Mouse (Mus musculus): ENCODE measurements around the gene Tars2. TPM values are rescaled to one million over a fixed set of nuclear protein-coding genes. Genes with fewer than 3 reads are reported as not detected.
"Not testable (repeated sequence)": the region's sequence is repeated elsewhere in the genome, so short reads cannot be mapped to it uniquely, and the experiment has no call there.

Gene Tars2
- polyA plus RNA-seq, 1 experiment from 2014 or later: 40.0 TPM

DNA sequence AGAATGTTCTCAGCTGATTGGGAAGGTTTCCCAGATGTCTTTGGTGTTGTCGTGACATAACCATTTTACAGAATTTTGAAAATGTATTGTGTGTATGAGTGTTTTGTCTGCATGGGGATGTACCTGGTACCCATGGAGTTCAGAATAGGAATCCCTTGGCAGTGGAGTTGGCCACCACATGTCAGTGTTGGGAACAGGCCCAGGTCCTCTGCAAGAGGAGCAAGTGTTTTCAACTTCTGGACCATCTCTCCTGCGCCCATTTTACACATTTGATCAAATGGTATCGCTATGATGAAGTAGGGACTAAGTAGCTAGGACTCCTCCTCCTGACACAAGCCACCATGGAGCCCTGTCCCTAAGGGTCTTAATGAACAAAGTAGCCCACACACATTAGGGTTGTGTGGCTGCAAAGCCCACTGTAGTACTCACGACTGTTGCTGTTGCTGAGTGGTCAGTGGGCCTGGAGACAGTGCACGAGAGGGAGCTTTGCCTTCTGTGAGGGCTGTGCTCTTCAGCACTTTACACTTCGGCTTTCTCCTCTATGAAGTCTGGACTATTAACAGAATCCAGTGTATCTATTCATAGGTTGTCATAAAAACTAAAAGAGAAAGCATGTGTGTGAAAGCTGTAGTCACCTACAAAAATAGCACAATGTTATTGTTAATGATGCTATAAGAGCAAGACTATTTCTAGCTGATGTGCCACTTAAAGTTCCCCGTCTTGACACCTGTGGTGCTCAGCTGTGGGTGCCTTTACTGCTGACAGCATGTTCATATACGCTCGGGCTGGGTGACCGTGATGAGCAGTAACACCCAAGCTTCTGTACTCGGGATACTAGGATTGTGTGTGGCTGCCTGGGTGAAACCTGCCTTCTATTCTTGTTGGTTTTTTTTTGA lies 65.0 kb downstream of the Tars2 start:
- 47% methylated on average over 11 of the region's 11 CpGs for WGBS
- no peak for ATAC-seq (ENCODE audit: extremely low read depth, insufficient number of reproducible peaks, low FRiP score, low TSS enrichment)
- H3K4me1 ChIP-seq: peaks cover 59% of the 10 kb centered on the region
- H3K27me3 ChIP-seq (replicated peaks): no peaks in the 10 kb centered on the region
- H3K9ac ChIP-seq: peak overlapping the region; percentile 24; the same call in 1 of the 2 replicates
- H3K4me3 ChIP-seq: no peak overlapping the region
- H3K27ac ChIP-seq (replicated peaks): peak overlapping the region; percentile 93
- 0 out of 2 replicates have a peak, but pooled peaks cover 6% of the 10 kb centered on the region for H3K36me3 ChIP-seq
- peak overlapping the region; percentile 40 for H3K4me2 ChIP-seq
- no peaks in the 10 kb centered on the region for H3K9me3 ChIP-seq

DNA sequence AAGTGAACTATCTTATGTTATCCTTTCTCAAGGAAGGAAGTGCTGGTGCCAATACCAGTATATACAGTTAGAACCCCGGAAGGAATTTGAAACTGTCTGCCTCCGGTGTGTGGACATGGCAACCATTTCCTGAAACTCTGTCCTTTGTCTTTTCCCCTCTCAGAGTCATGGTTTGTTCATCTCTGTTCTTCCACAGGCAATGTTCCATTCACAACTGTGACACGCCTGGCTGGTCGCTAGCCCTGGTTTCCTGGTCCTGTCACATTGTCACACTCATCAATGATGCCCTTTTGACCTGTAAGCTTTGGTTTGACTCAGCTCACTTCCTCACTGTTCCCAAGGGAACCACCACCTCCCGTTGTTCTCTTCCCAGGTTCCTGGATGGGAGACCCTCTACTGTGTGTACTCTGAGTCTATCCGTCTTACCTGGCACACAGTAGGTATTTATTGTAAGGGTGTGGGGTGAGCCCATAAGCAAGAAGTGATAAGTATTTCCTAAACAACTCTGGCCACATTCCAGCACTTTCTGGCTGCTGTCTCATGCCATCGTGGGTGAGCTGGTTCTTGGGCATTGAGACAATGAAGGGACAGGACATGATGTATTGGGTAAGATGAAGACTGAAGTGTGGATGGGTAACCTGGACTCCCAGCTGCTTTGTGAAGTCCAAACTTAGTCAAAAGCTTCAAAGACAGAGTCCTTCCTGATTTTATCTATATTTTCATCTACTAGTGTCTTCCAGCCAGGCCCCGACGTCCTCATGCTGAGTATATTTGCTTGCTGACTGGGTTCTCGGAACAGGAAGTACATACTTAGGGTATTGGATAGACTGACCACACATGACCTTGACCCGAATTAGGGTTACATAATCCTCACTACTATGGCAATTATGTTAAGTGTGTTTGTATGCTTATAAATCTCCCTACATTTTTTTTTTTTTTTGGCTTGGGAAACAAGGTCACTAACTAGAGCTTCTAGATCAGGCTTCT lies 65.9 kb downstream of the Tars2 start:
- no peak for ATAC-seq (ENCODE audit: extremely low read depth, insufficient number of reproducible peaks, low FRiP score, low TSS enrichment)
- Histone ChIP-seq H3K27ac (replicated peaks) (peak overlapping the region; percentile 93), H3K9me3 (no peaks in the 10 kb centered on the region), H3K9ac (no peak overlapping the region), H3K27me3 (replicated peaks) (no peaks in the 10 kb centered on the region), H3K4me3 (no peak overlapping the region), H3K4me1 (peaks cover 63% of the 10 kb centered on the region), H3K36me3 (0 out of 2 replicates have a peak, but pooled peaks cover 6% of the 10 kb centered on the region), H3K4me2 (no peak overlapping the region)
- 50% methylated on average over 11 of the region's 11 CpGs for WGBS

DNA sequence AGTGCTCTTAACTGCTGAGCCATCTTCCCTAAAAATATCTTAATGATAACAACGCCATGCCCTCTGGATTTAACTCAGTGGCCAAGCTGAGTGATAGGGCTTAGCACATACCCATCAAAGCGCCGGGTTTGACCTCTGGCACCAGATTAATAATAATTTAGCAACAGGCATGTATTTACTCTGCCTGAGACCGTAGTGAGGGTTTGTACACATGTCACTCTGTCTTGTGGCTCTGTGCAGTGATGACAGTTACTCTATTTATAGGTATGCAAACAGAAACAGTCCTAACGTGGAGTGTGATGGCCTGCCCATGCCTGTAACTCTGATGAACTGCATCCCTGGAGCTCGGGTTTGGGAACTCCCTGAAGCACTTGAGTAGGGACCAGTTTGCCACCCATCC lies 67.3 kb downstream of the Tars2 start:
- H3K4me2 ChIP-seq: no peak overlapping the region
- ATAC-seq (ENCODE audit: extremely low read depth, insufficient number of reproducible peaks, low FRiP score, low TSS enrichment): peak; percentile 26; the same call in 1 of the 2 replicates

DNA sequence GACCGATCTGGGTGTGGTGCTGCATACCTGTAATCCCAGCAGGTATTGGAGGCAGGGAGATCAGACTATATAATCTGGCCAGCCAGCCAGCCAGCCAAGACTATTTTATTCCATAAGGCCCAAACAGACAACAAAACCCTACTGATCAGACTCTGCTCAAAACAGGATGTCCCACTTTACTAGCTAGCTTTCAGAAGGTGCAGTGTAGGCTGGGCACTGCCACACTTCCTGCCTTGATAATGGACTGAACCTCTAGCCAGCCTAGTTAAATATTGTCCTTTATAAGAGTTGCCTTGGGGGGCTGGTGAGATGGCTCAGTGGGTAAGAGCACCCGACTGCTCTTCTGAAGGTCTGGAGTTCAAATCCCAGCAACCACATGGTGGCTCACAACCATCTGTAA lies 69.5 kb downstream of the Tars2 start:
- ATAC-seq (ENCODE audit: extremely low read depth, insufficient number of reproducible peaks, low FRiP score, low TSS enrichment); H3K27me3 ChIP-seq (replicated peaks); H3K36me3 ChIP-seq; H3K4me3 ChIP-seq; H3K9me3 ChIP-seq: not testable (repeated sequence)
- Histone ChIP-seq H3K27ac (replicated peaks) (peak overlapping the region; percentile 87), H3K4me1 (peaks cover 85% of the 10 kb centered on the region), H3K4me2 (peak overlapping the region; percentile 38), H3K9ac (peak overlapping the region; percentile 55)
- WGBS: 88% methylated on average over 2 of the region's 2 CpGs

More for the DNA sequence above, 67.3 kb downstream of the Tars2 start:
- H3K9ac ChIP-seq: no peak overlapping the region
- H3K36me3 ChIP-seq: 0 out of 2 replicates have a peak, but pooled peaks cover 6% of the 10 kb centered on the region
- H3K9me3 ChIP-seq: no peaks in the 10 kb centered on the region
- 35% methylated on average over 6 of the region's 6 CpGs for WGBS
- peak overlapping the region; percentile 93 for H3K27ac ChIP-seq (replicated peaks)
- peaks cover 77% of the 10 kb centered on the region for H3K4me1 ChIP-seq
- no peak overlapping the region for H3K4me3 ChIP-seq
- H3K27me3 ChIP-seq (replicated peaks): no peaks in the 10 kb centered on the region

Small RNA genes within 50 kb of the gene (microRNA-seq; reads per million reads assigned to microRNA genes)
- gene Mir7014: not detected

Other genes starting within 250 kb of the Tars2 start
- gene Ctss, start 233.4 kb downstream of the Tars2 start, polyA plus RNA-seq (2015; fragmentation: Nextera tagmentation; extraction: Ambion mirVana): 12.3 and 13.4 TPM in 2 replicates
- not detected in 2 replicates for gene Hormad1, start 200.5 kb downstream of the Tars2 start, polyA plus RNA-seq (2015; fragmentation: Nextera tagmentation; extraction: Ambion mirVana)
- gene Golph3l, start 171.3 kb downstream of the Tars2 start, polyA plus RNA-seq (2015; fragmentation: Nextera tagmentation; extraction: Ambion mirVana): 23.3 and 24.7 TPM in 2 replicates
- gene Ensa, start 135.2 kb downstream of the Tars2 start, polyA plus RNA-seq (2015; fragmentation: Nextera tagmentation; extraction: Ambion mirVana): 46.5 and 53.1 TPM in 2 replicates
- 36.0 and 36.2 TPM in 2 replicates for gene Mcl1, start 101.4 kb downstream of the Tars2 start, polyA plus RNA-seq (2015; fragmentation: Nextera tagmentation; extraction: Ambion mirVana)
- 4.8 and 7.3 TPM in 2 replicates for gene Adamtsl4, start 72.3 kb downstream of the Tars2 start, polyA plus RNA-seq (2015; fragmentation: Nextera tagmentation; extraction: Ambion mirVana)
- gene Ecm1, start 20.6 kb downstream of the Tars2 start, polyA plus RNA-seq (2015; fragmentation: Nextera tagmentation; extraction: Ambion mirVana): 61.1 and 68.7 TPM in 2 replicates
- 17.1 and 18.0 TPM in 2 replicates for gene Rprd2, start 58.7 kb upstream of the Tars2 start, polyA plus RNA-seq (2015; fragmentation: Nextera tagmentation; extraction: Ambion mirVana)
- 25.0 and 29.1 TPM in 2 replicates for gene Prpf3, start 95.7 kb upstream of the Tars2 start, polyA plus RNA-seq (2015; fragmentation: Nextera tagmentation; extraction: Ambion mirVana)
- 362 and 399 TPM in 2 replicates for gene Mrps21, start 111.3 kb upstream of the Tars2 start, polyA plus RNA-seq (2015; fragmentation: Nextera tagmentation; extraction: Ambion mirVana)
- gene Ciart, start 122.0 kb upstream of the Tars2 start, polyA plus RNA-seq (2015; fragmentation: Nextera tagmentation; extraction: Ambion mirVana): 5.7 and 6.2 TPM in 2 replicates
- 38.1 and 41.8 TPM in 2 replicates for gene BC028528, start 131.8 kb upstream of the Tars2 start, polyA plus RNA-seq (2015; fragmentation: Nextera tagmentation; extraction: Ambion mirVana)
- 28.8 and 33.9 TPM in 2 replicates for gene Aph1a, start 133.8 kb upstream of the Tars2 start, polyA plus RNA-seq (2015; fragmentation: Nextera tagmentation; extraction: Ambion mirVana)
- gene Car14, start 144.5 kb upstream of the Tars2 start, polyA plus RNA-seq (2015; fragmentation: Nextera tagmentation; extraction: Ambion mirVana): 26.1 and 31.5 TPM in 2 replicates
- gene Anp32e, start 169.0 kb upstream of the Tars2 start, polyA plus RNA-seq (2015; fragmentation: Nextera tagmentation; extraction: Ambion mirVana): 164 and 182 TPM in 2 replicates
- gene Plekho1, start 235.8 kb upstream of the Tars2 start, polyA plus RNA-seq (2015; fragmentation: Nextera tagmentation; extraction: Ambion mirVana): 59.2 and 64.8 TPM in 2 replicates